Mouse (Mus musculus): ENCODE results near the gene Fcho2.

Fcho2 gene

DNA sequence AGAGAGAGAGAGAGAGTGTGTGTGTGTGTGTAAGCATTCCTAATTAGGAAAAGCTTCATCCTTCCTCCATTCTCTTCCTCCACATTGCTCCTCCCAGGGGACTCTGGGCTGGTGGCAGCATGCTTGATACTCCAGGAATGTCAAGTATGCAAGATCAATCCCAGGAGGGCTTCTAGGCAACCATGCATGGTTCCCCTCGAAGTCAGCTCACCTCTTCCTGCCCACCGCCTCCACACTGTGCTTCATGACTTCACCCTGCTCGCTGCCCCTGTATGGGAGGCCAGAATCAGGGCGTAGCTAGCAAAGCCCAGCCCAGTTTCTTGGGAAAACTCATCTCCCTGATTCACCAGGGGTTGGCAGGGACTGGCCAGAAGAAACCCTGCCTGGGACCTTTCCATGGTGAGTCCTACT lies 135.6 kb downstream of the Fcho2 start:
- DNase-seq (ENCODE audit: low spot score in 2 of 2) = no peak

DNA sequence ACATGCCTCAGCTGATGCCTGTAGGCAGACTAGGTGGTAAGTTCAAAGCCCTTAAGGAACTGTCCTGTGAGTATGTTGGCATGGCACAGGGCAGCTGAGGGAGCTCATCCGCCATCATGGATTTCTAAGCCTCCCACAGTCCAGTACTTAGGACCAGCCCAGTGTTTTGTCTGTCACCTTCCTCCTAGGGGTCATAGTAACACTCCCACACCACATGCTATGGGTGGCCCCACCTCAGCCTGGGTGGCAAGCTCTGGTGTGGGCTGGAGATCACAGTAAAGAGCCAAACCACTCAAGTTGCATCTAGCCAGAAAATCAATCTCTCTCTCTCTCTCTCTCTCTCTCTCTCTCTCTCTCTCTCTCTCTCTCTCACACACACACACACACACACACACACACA lies 136.0 kb downstream of the Fcho2 start:
- no peak for DNase-seq (ENCODE audit: low spot score in 2 of 2)

- no peak for DNase-seq (ENCODE audit: low spot score in 2 of 2)
These were observed 141.3 kb downstream of the Fcho2 start for GRCm38 (mm10) chr13:98673922-98674321.

All from cerebellum, postnatal 4 days (tissue).